Mouse (Mus musculus): ENCODE results near the gene Fahd1.

Fahd1 gene

GRCm38 (mm10) chr17:24850065-24850772 lies at the start of gene Fahd1:
TSS of gene Fahd1 (minus strand) at chr17:24850364.
- peak; percentile 96 for DNase-seq (ENCODE audit: low read depth)

GRCm38 (mm10) chr17:24899153-24899552 lies 49.0 kb upstream of the Fahd1 start:
- no peak for DNase-seq (ENCODE audit: low read depth)

GRCm38 (mm10) chr17:24898041-24898854 lies 48.1 kb upstream of the Fahd1 start:
- no peak for DNase-seq (ENCODE audit: low read depth)

- no peak for DNase-seq (ENCODE audit: low read depth)
These were observed 47.4 kb upstream of the Fahd1 start for GRCm38 (mm10) chr17:24897600-24897999.

- no peak for DNase-seq (ENCODE audit: low read depth)
These were observed 46.8 kb upstream of the Fahd1 start for GRCm38 (mm10) chr17:24896993-24897269.

- DNase-seq (ENCODE audit: low read depth) = peak; percentile 54
These were observed 46.3 kb upstream of the Fahd1 start, which contains the start of gene Nme3 for GRCm38 (mm10) chr17:24896241-24896992. TSS of gene Nme3 (plus strand) at chr17:24896500.

GRCm38 (mm10) chr17:24895571-24896240 lies 45.5 kb upstream of the Fahd1 start:
- no peak for DNase-seq (ENCODE audit: low read depth)

- DNase-seq (ENCODE audit: low read depth) = peak; percentile 83
These were observed 44.9 kb upstream of the Fahd1 start, which contains the start of the genes Eme2 and Mrps34 for GRCm38 (mm10) chr17:24894995-24895547. TSS of gene Eme2 (minus strand) at chr17:24895087. TSS of gene Mrps34 (plus strand) at chr17:24895116.

- DNase-seq (ENCODE audit: low read depth) = no peak
These were observed 44.2 kb upstream of the Fahd1 start for GRCm38 (mm10) chr17:24894061-24894994.

GRCm38 (mm10) chr17:24893276-24893675 lies 43.1 kb upstream of the Fahd1 start:
- no peak for DNase-seq (ENCODE audit: low read depth)

- DNase-seq (ENCODE audit: low read depth) = no peak
These were observed 42.6 kb upstream of the Fahd1 start for GRCm38 (mm10) chr17:24892785-24893184.

GRCm38 (mm10) chr17:24891321-24891720 lies 41.2 kb upstream of the Fahd1 start:
- no peak for DNase-seq (ENCODE audit: low read depth)

- DNase-seq (ENCODE audit: low read depth) = no peak
These were observed 40.3 kb upstream of the Fahd1 start for GRCm38 (mm10) chr17:24890151-24891092.

- DNase-seq (ENCODE audit: low read depth) = no peak
These were observed 38.7 kb upstream of the Fahd1 start for GRCm38 (mm10) chr17:24888862-24889261.

- DNase-seq (ENCODE audit: low read depth) = peak; percentile 13
These were observed 37.3 kb upstream of the Fahd1 start for GRCm38 (mm10) chr17:24887291-24888080.

- peak; percentile 16 for DNase-seq (ENCODE audit: low read depth)
These were observed 36.7 kb upstream of the Fahd1 start for GRCm38 (mm10) chr17:24886932-24887271.

- peak; percentile 99 for DNase-seq (ENCODE audit: low read depth)
These were observed 36.2 kb upstream of the Fahd1 start, which contains the start of the genes Nubp2 and Spsb3 for GRCm38 (mm10) chr17:24886134-24886931. TSS of gene Nubp2 (minus strand) at chr17:24886349. TSS of gene Spsb3 (plus strand) at chr17:24886643.

Measured in c-Kit-positive CD71-negative TER-119-negative erythroid progenitor cells, embryonic 14.5 days (primary cell).